Mouse (Mus musculus) embryo, embryonic 11 days (tissue): Measurements from ENCODE around the gene Fbxl17.
A peak's percentile ranks its signal among the peaks of the same experiment; 100 is the strongest.

ENCODE experiments used
- DNase-seq: peaks from one replicate; pipeline ENCODE4 v3.0.0-alpha.2; 2015

Fbxl17 gene

GRCm38 (mm10) chr17:63158436-63158835 is 341.4 kb downstream of the Fbxl17 start:
- DNase-seq: no peak

GRCm38 (mm10) chr17:63157906-63158305 is 341.9 kb downstream of the Fbxl17 start:
- DNase-seq: peak; percentile 69

- DNase-seq: no peak
These were observed 342.8 kb downstream of the Fbxl17 start for GRCm38 (mm10) chr17:63157019-63157418.

GRCm38 (mm10) chr17:63146514-63146913 is 353.3 kb downstream of the Fbxl17 start:
- DNase-seq: no peak

- peak; percentile 66 for DNase-seq
These were observed 353.9 kb downstream of the Fbxl17 start for GRCm38 (mm10) chr17:63145751-63146491.

- peak; percentile 68 for DNase-seq
These were observed 354.5 kb downstream of the Fbxl17 start for GRCm38 (mm10) chr17:63145311-63145741.

GRCm38 (mm10) chr17:63143825-63144224 is 356.0 kb downstream of the Fbxl17 start:
- no peak for DNase-seq

- DNase-seq: no peak
These were observed 365.0 kb downstream of the Fbxl17 start for GRCm38 (mm10) chr17:63134805-63135204.

GRCm38 (mm10) chr17:63122427-63122826 is 377.4 kb downstream of the Fbxl17 start:
- DNase-seq: no peak

- no peak for DNase-seq
These were observed 380.1 kb downstream of the Fbxl17 start for GRCm38 (mm10) chr17:63119701-63120100.

GRCm38 (mm10) chr17:63119077-63119476 is 380.7 kb downstream of the Fbxl17 start:
- no peak for DNase-seq

GRCm38 (mm10) chr17:63117130-63117529 is 382.7 kb downstream of the Fbxl17 start:
- no peak for DNase-seq

GRCm38 (mm10) chr17:63114399-63115085 is 385.3 kb downstream of the Fbxl17 start:
- DNase-seq: no peak

GRCm38 (mm10) chr17:63112826-63113225 is 387.0 kb downstream of the Fbxl17 start:
- no peak for DNase-seq

GRCm38 (mm10) chr17:63110994-63111393 is 388.8 kb downstream of the Fbxl17 start:
- peak; percentile 30 for DNase-seq

- DNase-seq: no peak
These were observed 389.5 kb downstream of the Fbxl17 start for GRCm38 (mm10) chr17:63110211-63110755.

GRCm38 (mm10) chr17:63108035-63108434 is 391.8 kb downstream of the Fbxl17 start:
- DNase-seq: peak; percentile 14

- DNase-seq: no peak
These were observed 392.3 kb downstream of the Fbxl17 start for GRCm38 (mm10) chr17:63107515-63107914.

- no peak for DNase-seq
These were observed 404.3 kb downstream of the Fbxl17 start for GRCm38 (mm10) chr17:63095553-63095952.

- DNase-seq: no peak
These were observed 404.8 kb downstream of the Fbxl17 start for GRCm38 (mm10) chr17:63095017-63095416.

- DNase-seq: no peak
These were observed 406.6 kb downstream of the Fbxl17 start for GRCm38 (mm10) chr17:63093184-63093583.

- no peak for DNase-seq
These were observed 407.0 kb downstream of the Fbxl17 start for GRCm38 (mm10) chr17:63092774-63093173.

GRCm38 (mm10) chr17:63090112-63090511 is 409.7 kb downstream of the Fbxl17 start:
- no peak for DNase-seq

GRCm38 (mm10) chr17:63087265-63087664 is 412.6 kb downstream of the Fbxl17 start:
- DNase-seq: no peak
